Mouse (Mus musculus) heart, embryonic 15.5 days (tissue): ENCODE measurements at regions not wholly inside any gene's neighbourhood (a gene's known extent, or its start where the extent isn't known, plus 50 kb on each side); places are given as distances from the start of the nearest gene placed in this dataset.

Experiments used
- ATAC-seq: fragments of 200-750 bp; cut with Nextera tagmentation; replicated peaks from 2 replicates; pipeline ENCODE4 v1.8.0; 2017; ENCODE audit warnings: low read depth, moderate TSS enrichment; ENCODE audit not compliant: insufficient number of reproducible peaks, insufficient read depth, low FRiP score
- H3K27ac ChIP-seq: fragments of 300-500 bp; sonication (generic); 2 replicates; pipeline ENCODE4 v1.5.1; 2015; ENCODE audit warnings: mild to moderate bottlenecking, inconsistent platforms
- H3K27me3 ChIP-seq: fragments of 300-500 bp; sonication (generic); 2 replicates; pipeline ENCODE4 v1.6.1; 2015; ENCODE audit warnings: inconsistent platforms
- H3K36me3 ChIP-seq: fragments of 300-500 bp; sonication (generic); 2 replicates; pipeline ENCODE4 v1.6.1; 2015; ENCODE audit warnings: mild to moderate bottlenecking, inconsistent platforms
- H3K4me1 ChIP-seq: fragments of 300-500 bp; sonication (generic); replicated peaks from 2 replicates; pipeline ENCODE4 v1.6.1; 2015; ENCODE audit warnings: inconsistent platforms
- H3K4me2 ChIP-seq: fragments of 300-500 bp; sonication (generic); 2 replicates; pipeline ENCODE4 v1.6.1; 2015; ENCODE audit warnings: inconsistent platforms, mild to moderate bottlenecking, moderate library complexity
- H3K4me3 ChIP-seq: fragments of 300-500 bp; sonication (generic); 2 replicates; pipeline ENCODE4 v1.5.1; 2015; ENCODE audit warnings: mild to moderate bottlenecking, inconsistent platforms
- H3K9ac ChIP-seq: fragments of 300-500 bp; sonication (generic); 2 replicates; pipeline ENCODE4 v1.6.1; 2015; ENCODE audit warnings: mild to moderate bottlenecking, inconsistent platforms
- H3K9me3 ChIP-seq: fragments of 300-500 bp; sonication (generic); replicated peaks from 2 replicates; pipeline ENCODE4 v1.6.1; 2016; ENCODE audit warnings: inconsistent platforms
- WGBS: fragments of 180-500 bp; shearing (Covaris S2); methylation state at CpG from one replicate; pipeline ENCODE4 v1.1.7; 2015; ENCODE audit warnings: mixed read lengths; 5-methylcytosine and 5-hydroxymethylcytosine counted together

DNA sequence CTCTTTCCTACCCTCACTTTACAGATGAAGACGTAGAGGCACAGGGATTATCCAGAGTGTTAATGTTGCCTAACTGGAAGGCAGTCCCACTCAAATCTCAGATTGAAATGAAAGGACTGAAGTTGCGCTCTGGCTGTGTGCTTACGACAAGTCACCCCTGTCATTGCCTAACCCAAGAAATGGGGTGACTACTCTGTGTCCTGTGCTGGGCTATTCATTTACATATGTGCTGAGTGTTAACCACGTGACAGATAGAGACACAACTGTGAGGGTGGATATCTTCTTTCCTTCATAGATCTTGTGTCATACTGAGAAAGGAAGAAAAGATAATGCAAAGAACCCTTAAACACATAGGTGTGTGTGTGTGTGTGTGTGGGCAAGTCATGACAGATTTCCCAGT lies 120.7 kb upstream of the Zc3h12c start:
- no peak for ATAC-seq
- H3K27ac ChIP-seq: no peak overlapping the region
- no peak overlapping the region for H3K4me3 ChIP-seq
- no peak overlapping the region for H3K9ac ChIP-seq
- no peaks in the 10 kb centered on the region for H3K9me3 ChIP-seq
- H3K4me1 ChIP-seq: peaks cover 8% of the 10 kb centered on the region; the same call in 1 of the 2 replicates
- WGBS: 66% methylated on average over 4 of the region's 4 CpGs
- H3K4me2 ChIP-seq: no peak overlapping the region
- H3K36me3 ChIP-seq: no peaks in the 10 kb centered on the region
- no peaks in the 10 kb centered on the region for H3K27me3 ChIP-seq

- no peaks in the 10 kb centered on the region for H3K9me3 ChIP-seq
- H3K27ac ChIP-seq: no peak overlapping the region
- no peak overlapping the region for H3K4me2 ChIP-seq
- WGBS: 67% methylated on average over 7 of the region's 7 CpGs
- H3K4me1 ChIP-seq: peaks cover 8% of the 10 kb centered on the region; the same call in 1 of the 2 replicates
- no peak overlapping the region; the same call in 1 of the 2 replicates for H3K4me3 ChIP-seq
- H3K27me3 ChIP-seq: no peaks in the 10 kb centered on the region
- no peaks in the 10 kb centered on the region for H3K36me3 ChIP-seq
- no peak overlapping the region for H3K9ac ChIP-seq
- ATAC-seq: no peak
These were observed 119.4 kb upstream of the Zc3h12c start for GRCm38 (mm10) chr9:52287761-52288275.

DNA sequence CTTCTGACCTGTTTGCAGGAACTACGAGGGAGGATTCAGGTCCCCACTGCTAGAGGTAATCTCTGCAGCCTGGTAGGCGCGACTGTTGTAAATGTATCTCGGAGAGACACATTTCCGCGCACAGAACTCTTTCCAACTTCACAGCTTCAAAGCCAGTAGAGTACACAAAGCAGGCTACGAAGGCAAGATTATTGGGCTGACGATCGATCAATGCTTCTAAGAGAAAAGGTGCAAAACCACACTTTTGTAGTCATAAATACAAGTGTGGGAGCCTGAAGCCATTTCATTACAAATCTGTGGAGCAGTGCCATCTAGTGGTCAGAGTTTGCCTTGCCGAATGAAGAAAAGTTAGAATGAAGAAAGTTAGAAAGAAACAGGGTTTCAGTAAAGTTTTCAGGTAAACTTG lies 118.9 kb upstream of the Zc3h12c start:
- peaks cover 8% of the 10 kb centered on the region; the same call in 1 of the 2 replicates for H3K4me1 ChIP-seq
- H3K4me3 ChIP-seq: peak overlapping the region; percentile 43
- H3K4me2 ChIP-seq: peak overlapping the region; percentile 65
- no peaks in the 10 kb centered on the region for H3K27me3 ChIP-seq
- ATAC-seq: no peak
- WGBS: 5% methylated on average over 10 of the region's 10 CpGs
- H3K27ac ChIP-seq: no peak overlapping the region
- H3K9ac ChIP-seq: peak overlapping the region; percentile 47; the same call in 1 of the 2 replicates
- H3K9me3 ChIP-seq: no peaks in the 10 kb centered on the region
- H3K36me3 ChIP-seq: no peaks in the 10 kb centered on the region

DNA sequence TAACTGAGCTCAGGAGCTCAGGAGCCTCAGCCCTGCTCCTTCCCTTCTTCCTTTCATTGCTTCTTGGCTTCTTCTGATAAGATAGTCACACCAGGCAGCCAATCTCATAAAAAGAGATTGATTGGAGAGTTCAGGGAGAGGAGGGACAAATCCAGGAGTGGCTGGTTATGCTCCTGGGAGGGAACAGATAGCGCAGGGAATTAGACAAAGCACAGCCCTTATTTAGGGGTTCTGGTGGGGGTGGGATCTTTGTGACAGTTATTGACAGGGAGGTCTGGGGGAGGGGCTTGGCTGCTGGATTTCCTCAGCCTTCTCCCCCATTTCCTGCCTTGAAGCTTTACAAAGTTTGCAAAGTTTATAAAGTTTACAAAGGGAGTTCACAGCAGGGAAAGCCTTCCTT lies 117.7 kb upstream of the Zc3h12c start:
- H3K27ac ChIP-seq: no peak overlapping the region
- no peaks in the 10 kb centered on the region for H3K36me3 ChIP-seq
- no peaks in the 10 kb centered on the region for H3K27me3 ChIP-seq
- H3K4me3 ChIP-seq: no peak overlapping the region
- no peak overlapping the region for H3K9ac ChIP-seq
- WGBS: 35% methylated on average over 1 of the region's 1 CpGs
- H3K4me2 ChIP-seq: peak overlapping the region; percentile 29; the same call in 1 of the 2 replicates
- peaks cover 10% of the 10 kb centered on the region; the same call in 1 of the 2 replicates for H3K4me1 ChIP-seq
- no peak for ATAC-seq
- no peaks in the 10 kb centered on the region for H3K9me3 ChIP-seq

DNA sequence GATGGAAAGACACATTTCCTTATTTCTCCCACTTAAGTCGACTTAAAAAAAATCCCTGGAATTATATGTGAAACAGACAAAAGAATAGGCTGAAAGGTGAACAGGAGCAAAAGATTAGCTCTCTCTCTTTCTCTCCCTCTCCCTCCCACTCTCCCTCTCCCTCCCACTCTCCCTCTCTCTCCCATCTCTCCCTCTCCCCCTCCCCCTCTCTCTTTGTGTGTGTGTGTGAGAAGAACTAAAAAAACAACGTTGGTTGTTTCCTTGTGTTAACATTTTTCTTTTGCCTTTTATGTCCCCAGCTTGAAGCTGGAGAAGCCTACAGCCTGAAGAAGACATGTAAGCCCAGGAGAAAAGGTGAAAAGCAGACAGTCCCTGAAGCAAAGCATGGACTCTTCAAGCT lies 115.2 kb upstream of the Zc3h12c start:
- H3K4me2 ChIP-seq: no peak overlapping the region
- H3K36me3 ChIP-seq: no peaks in the 10 kb centered on the region
- no peak overlapping the region for H3K27ac ChIP-seq
- H3K4me3 ChIP-seq: no peak overlapping the region
- H3K27me3 ChIP-seq: no peaks in the 10 kb centered on the region
- WGBS: 26% methylated on average over 2 of the region's 2 CpGs
- H3K4me1 ChIP-seq: peaks cover 15% of the 10 kb centered on the region
- no peaks in the 10 kb centered on the region for H3K9me3 ChIP-seq
- no peak overlapping the region for H3K9ac ChIP-seq
- no peak for ATAC-seq

DNA sequence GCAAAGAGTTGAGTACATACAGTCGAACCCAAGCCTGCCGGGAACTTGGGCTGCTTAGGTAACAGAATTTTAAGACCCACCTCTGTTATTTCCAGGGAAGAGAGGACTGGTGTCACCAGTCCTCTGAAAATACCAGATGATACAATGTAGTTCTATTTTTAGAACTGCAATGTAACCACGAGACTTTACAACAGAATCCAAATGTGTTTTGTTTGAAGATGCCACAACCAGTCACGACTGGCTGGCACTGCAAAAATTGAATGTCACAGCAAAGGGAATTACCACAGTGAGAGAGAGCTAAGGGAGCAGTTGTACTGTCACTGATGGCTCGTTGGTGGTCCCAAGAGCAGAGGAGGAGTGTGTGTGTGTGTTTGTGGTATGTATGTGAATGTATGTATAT lies 112.6 kb upstream of the Zc3h12c start:
- peak; percentile 65; the same call in 1 of the 2 replicates for ATAC-seq
- Histone ChIP-seq H3K9me3 (no peaks in the 10 kb centered on the region), H3K4me1 (peaks cover 9% of the 10 kb centered on the region), H3K27ac (peak overlapping the region; percentile 63), H3K9ac (no peak overlapping the region), H3K36me3 (no peaks in the 10 kb centered on the region), H3K4me2 (peak overlapping the region; percentile 36), H3K4me3 (no peak overlapping the region), H3K27me3 (no peaks in the 10 kb centered on the region)
- 39% methylated on average over 5 of the region's 5 CpGs for WGBS

- Histone ChIP-seq H3K9me3 (no peaks in the 10 kb centered on the region), H3K9ac (no peak overlapping the region), H3K27ac (peak overlapping the region; percentile 63), H3K36me3 (no peaks in the 10 kb centered on the region), H3K27me3 (no peaks in the 10 kb centered on the region), H3K4me2 (peak overlapping the region; percentile 36), H3K4me1 (peaks cover 7% of the 10 kb centered on the region), H3K4me3 (no peak overlapping the region)
- WGBS: 55% methylated on average over 3 of the region's 3 CpGs
- peak; percentile 60; the same call in 1 of the 2 replicates for ATAC-seq
These were observed 112.2 kb upstream of the Zc3h12c start for GRCm38 (mm10) chr9:52280556-52280955.

DNA sequence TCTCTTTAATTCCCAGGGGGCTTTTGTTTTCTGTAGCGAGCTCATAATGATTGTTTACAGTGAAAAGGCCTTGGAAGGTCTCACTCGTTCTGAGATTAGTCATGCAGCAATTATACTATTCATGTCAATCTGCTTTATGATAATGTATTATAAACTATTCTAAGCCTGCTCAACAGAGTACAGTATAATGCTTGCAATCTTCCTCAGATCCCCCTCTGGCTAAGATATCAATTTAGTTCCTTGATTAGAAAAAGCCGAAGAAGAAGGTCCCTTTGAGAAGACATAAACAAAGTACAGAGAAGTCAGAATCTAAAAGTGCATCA lies 110.3 kb upstream of the Zc3h12c start:
- no peaks in the 10 kb centered on the region for H3K27me3 ChIP-seq
- H3K4me1 ChIP-seq: peaks cover 7% of the 10 kb centered on the region
- no peak overlapping the region for H3K9ac ChIP-seq
- H3K27ac ChIP-seq: no peak overlapping the region
- no peak for ATAC-seq
- no peaks in the 10 kb centered on the region for H3K36me3 ChIP-seq
- 59% methylated on average over 3 of the region's 3 CpGs for WGBS
- H3K4me3 ChIP-seq: no peak overlapping the region
- H3K9me3 ChIP-seq: no peaks in the 10 kb centered on the region
- no peak overlapping the region for H3K4me2 ChIP-seq

GRCm38 (mm10) chr9:52277954-52278700 lies 109.8 kb upstream of the Zc3h12c start:
- no peaks in the 10 kb centered on the region for H3K9me3 ChIP-seq
- H3K36me3 ChIP-seq: no peaks in the 10 kb centered on the region
- no peak overlapping the region for H3K9ac ChIP-seq
- H3K27ac ChIP-seq: no peak overlapping the region
- no peak for ATAC-seq
- H3K4me2 ChIP-seq: no peak overlapping the region
- peaks cover 7% of the 10 kb centered on the region for H3K4me1 ChIP-seq
- H3K4me3 ChIP-seq: no peak overlapping the region
- H3K27me3 ChIP-seq: no peaks in the 10 kb centered on the region
- 69% methylated on average over 14 of the region's 14 CpGs for WGBS

- Histone ChIP-seq H3K4me3 (no peak overlapping the region), H3K36me3 (no peaks in the 10 kb centered on the region), H3K4me1 (no peaks in the 10 kb centered on the region), H3K9me3 (no peaks in the 10 kb centered on the region), H3K27ac (no peak overlapping the region), H3K4me2 (no peak overlapping the region), H3K9ac (no peak overlapping the region), H3K27me3 (no peaks in the 10 kb centered on the region)
- ATAC-seq: no peak
- WGBS: 75% methylated on average over 3 of the region's 3 CpGs
These were observed 105.6 kb upstream of the Zc3h12c start for GRCm38 (mm10) chr9:52273994-52274393.

DNA sequence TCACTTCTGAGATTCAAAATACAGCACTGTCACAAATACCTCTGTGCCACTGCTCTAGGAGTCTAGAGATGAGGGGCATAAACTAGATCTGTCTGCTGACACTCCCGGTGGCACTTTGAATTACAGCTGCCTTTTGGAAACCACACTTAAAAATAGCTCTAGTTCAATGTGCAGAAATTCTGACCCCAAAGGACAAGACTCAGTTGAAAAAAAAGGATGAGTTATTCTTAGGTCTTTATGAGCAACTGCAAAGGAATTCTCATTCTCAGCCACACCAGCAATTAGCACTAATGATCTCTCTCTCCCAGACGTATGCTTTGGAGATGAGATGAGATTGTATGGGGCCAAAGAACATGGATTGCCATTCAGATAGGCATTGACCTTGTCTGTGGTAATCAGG lies 104.3 kb upstream of the Zc3h12c start:
- Histone ChIP-seq H3K9ac (no peak overlapping the region), H3K4me2 (no peak overlapping the region), H3K4me1 (no peaks in the 10 kb centered on the region), H3K9me3 (no peaks in the 10 kb centered on the region), H3K4me3 (no peak overlapping the region), H3K27me3 (no peaks in the 10 kb centered on the region), H3K27ac (peak overlapping the region; percentile 33), H3K36me3 (no peaks in the 10 kb centered on the region)
- ATAC-seq: no peak
- WGBS: 29% methylated on average over 2 of the region's 2 CpGs
